Mouse (Mus musculus) ovary, adult 18-20 months (tissue): Measurements from ENCODE around the gene Apbb1.

ENCODE experiments used
- DNase-seq: peaks from one replicate; pipeline ENCODE4 v3.0.0; 2022; ENCODE audit warnings: low spot score, mixed read lengths

The Apbb1 gene

GRCm38 (mm10) chr7:105570756-105571155, 10.7 kb downstream of the Apbb1 start:
- no peak for DNase-seq

- DNase-seq = no peak
These were observed 11.6 kb downstream of the Apbb1 start for GRCm38 (mm10) chr7:105569512-105570496.

GRCm38 (mm10) chr7:105568988-105569471, 12.4 kb downstream of the Apbb1 start:
- no peak for DNase-seq

GRCm38 (mm10) chr7:105568583-105568982, 12.9 kb downstream of the Apbb1 start:
- DNase-seq = no peak

GRCm38 (mm10) chr7:105565071-105565836, 16.2 kb downstream of the Apbb1 start:
- no peak for DNase-seq

- DNase-seq = no peak
These were observed 18.1 kb downstream of the Apbb1 start for GRCm38 (mm10) chr7:105563367-105563766.

GRCm38 (mm10) chr7:105562317-105562716, 19.1 kb downstream of the Apbb1 start:
- no peak for DNase-seq

GRCm38 (mm10) chr7:105559016-105559415, 22.4 kb downstream of the Apbb1 start:
- no peak for DNase-seq

GRCm38 (mm10) chr7:105557671-105558070, 23.8 kb downstream of the Apbb1 start:
- DNase-seq = no peak

- no peak for DNase-seq
These were observed 25.0 kb downstream of the Apbb1 start for GRCm38 (mm10) chr7:105556406-105556805.

GRCm38 (mm10) chr7:105555571-105555970, 25.9 kb downstream of the Apbb1 start:
- no peak for DNase-seq

GRCm38 (mm10) chr7:105554212-105554942, 27.1 kb downstream of the Apbb1 start, which contains the start of gene Smpd1:
Gene Smpd1 (plus strand): TSS chr7:105554360.
- DNase-seq = peak; percentile 88

- DNase-seq = no peak
These were observed 27.8 kb downstream of the Apbb1 start for GRCm38 (mm10) chr7:105553456-105554211.

- no peak for DNase-seq
These were observed 32.4 kb downstream of the Apbb1 start for GRCm38 (mm10) chr7:105549035-105549434.

GRCm38 (mm10) chr7:105547970-105548369, 33.5 kb downstream of the Apbb1 start:
- no peak for DNase-seq

GRCm38 (mm10) chr7:105545986-105546385, 35.5 kb downstream of the Apbb1 start:
- no peak for DNase-seq

- DNase-seq = no peak
These were observed 47.3 kb downstream of the Apbb1 start for GRCm38 (mm10) chr7:105534162-105534561.

GRCm38 (mm10) chr7:105528094-105528493, 53.4 kb downstream of the Apbb1 start:
- DNase-seq = no peak

GRCm38 (mm10) chr7:105527306-105527937, 54.0 kb downstream of the Apbb1 start:
- no peak for DNase-seq

GRCm38 (mm10) chr7:105524222-105524621, 57.2 kb downstream of the Apbb1 start:
- no peak for DNase-seq

GRCm38 (mm10) chr7:105520201-105520600, 61.3 kb downstream of the Apbb1 start:
- no peak for DNase-seq
